Mouse (Mus musculus) embryonic facial prominence, embryonic 15.5 days (tissue): ENCODE results near the gene 2310022B05Rik. TPM values are rescaled to one million over a fixed set of nuclear protein-coding genes. Genes with fewer than 3 reads are reported as not detected.

Experiments
- ATAC-seq: fragments of 200-750 bp; cut with Nextera tagmentation; 2 replicates; pipeline ENCODE4 v1.8.0; 2017; ENCODE audit warnings: low read depth, moderate TSS enrichment; ENCODE audit not compliant: insufficient number of reproducible peaks, low FRiP score, low TSS enrichment
- H3K27ac ChIP-seq: fragments of 300-500 bp; sonication (generic); replicated peaks from 2 replicates; pipeline ENCODE4 v1.5.1; 2015; ENCODE audit warnings: mild to moderate bottlenecking, inconsistent platforms
- H3K27me3 ChIP-seq: fragments of 300-500 bp; sonication (generic); 2 replicates; pipeline ENCODE4 v1.6.1; 2015; ENCODE audit warnings: inconsistent platforms
- H3K36me3 ChIP-seq: fragments of 300-500 bp; sonication (generic); 2 replicates; pipeline ENCODE4 v1.6.1; 2015; ENCODE audit warnings: mild to moderate bottlenecking, inconsistent platforms
- H3K4me1 ChIP-seq: fragments of 300-500 bp; sonication (generic); 2 replicates; pipeline ENCODE4 v1.6.1; 2015; ENCODE audit warnings: inconsistent platforms
- H3K4me2 ChIP-seq: fragments of 300-500 bp; sonication (generic); replicated peaks from 2 replicates; pipeline ENCODE4 v1.6.1; 2015; ENCODE audit warnings: mild to moderate bottlenecking, inconsistent platforms
- H3K4me3 ChIP-seq: fragments of 300-500 bp; sonication (generic); replicated peaks from 2 replicates; pipeline ENCODE4 v1.5.1; 2015; ENCODE audit warnings: mild to moderate bottlenecking, inconsistent platforms
- H3K9ac ChIP-seq: fragments of 300-500 bp; sonication (generic); 2 replicates; pipeline ENCODE4 v1.6.1; 2015; ENCODE audit warnings: inconsistent platforms
- H3K9me3 ChIP-seq: fragments of 300-500 bp; sonication (generic); replicated peaks from 2 replicates; pipeline ENCODE4 v1.6.1; 2016; ENCODE audit warnings: inconsistent platforms
- WGBS: fragments of 180-500 bp; shearing (Covaris S2); methylation state at CpG from one replicate; pipeline ENCODE4 v1.1.7; 2015; 5-methylcytosine and 5-hydroxymethylcytosine counted together
- polyA plus RNA-seq: library from polyadenylated mRNA; unstranded; fragments of >200 nt; fragmentation: Nextera tagmentation; extraction: Ambion mirVana; gene quantifications from 2 replicates; pipeline ENCODE4 v1.2.1, GENCODE M21; 2015

The 2310022B05Rik gene
- polyA plus RNA-seq, 1 experiment from 2014 or later: 38.6 TPM

DNA sequence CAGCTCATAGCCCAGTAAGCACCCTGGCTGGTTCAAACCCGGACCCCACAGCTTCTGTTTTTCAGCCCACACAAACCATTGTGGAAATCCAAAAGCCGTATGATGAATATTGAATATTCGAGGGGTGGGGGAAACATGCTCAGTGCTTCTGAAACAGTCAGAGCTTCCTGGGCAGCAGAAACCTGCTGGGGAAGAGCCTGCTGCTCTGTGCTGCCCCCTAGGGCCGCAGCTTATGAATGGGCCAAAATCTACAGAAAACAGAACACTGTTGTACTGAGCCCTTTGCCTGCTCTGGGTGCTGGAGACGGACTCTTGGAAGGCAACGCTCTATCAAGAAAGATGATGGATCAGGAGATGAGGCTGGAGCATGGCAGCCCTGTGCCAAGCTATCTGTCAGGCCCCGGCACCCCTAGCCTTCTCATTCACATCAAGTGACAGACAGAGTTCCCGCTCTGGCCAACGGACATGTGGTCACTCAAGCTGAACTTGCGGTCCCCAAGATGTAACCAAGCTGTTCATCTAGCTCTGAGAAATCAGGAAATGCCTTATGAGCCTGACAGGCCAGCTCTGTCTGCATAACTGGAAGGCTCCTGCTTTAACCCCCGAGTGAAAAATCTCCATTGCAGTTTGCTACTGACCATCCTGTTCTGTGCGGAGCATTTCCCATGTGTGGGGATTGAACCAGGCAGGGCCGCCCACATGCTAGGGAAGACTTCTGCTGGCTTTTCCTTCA is 54.8 kb downstream of the 2310022B05Rik start:
- Histone ChIP-seq H3K4me3 (no peak overlapping the region), H3K4me2 (no peak overlapping the region), H3K27ac (no peak overlapping the region), H3K4me1 (no peaks in the 10 kb centered on the region), H3K9me3 (no peaks in the 10 kb centered on the region), H3K27me3 (no peaks in the 10 kb centered on the region), H3K9ac (no peak overlapping the region), H3K36me3 (no peaks in the 10 kb centered on the region)
- 72% methylated on average over 13 of the region's 13 CpGs for WGBS
- ATAC-seq: no peak

DNA sequence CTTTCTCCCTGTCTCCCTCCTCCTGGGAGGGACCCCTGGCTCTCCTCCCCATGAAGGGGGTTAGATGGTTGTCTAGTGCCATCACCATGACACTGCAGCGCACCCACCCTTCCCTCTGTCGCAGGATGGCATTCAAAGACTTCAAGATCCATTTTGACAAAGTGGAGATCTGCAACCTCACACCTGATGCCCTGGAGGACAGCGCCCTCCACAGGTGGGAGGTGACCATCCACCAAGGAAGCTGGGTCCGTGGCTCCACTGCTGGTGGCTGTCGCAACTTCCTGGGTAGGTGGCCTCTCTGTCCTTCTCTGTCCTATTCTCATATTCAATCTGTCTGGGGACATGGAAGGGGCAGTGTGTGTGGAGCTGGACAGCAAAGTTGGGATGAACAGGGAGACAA is 59.1 kb downstream of the 2310022B05Rik start:
- Histone ChIP-seq H3K36me3 (no peaks in the 10 kb centered on the region), H3K9ac (no peak overlapping the region), H3K9me3 (no peaks in the 10 kb centered on the region), H3K27ac (no peak overlapping the region), H3K27me3 (no peaks in the 10 kb centered on the region), H3K4me1 (no peaks in the 10 kb centered on the region), H3K4me2 (no peak overlapping the region), H3K4me3 (no peak overlapping the region)
- no peak for ATAC-seq
- WGBS: 74% methylated on average over 5 of the region's 5 CpGs

DNA sequence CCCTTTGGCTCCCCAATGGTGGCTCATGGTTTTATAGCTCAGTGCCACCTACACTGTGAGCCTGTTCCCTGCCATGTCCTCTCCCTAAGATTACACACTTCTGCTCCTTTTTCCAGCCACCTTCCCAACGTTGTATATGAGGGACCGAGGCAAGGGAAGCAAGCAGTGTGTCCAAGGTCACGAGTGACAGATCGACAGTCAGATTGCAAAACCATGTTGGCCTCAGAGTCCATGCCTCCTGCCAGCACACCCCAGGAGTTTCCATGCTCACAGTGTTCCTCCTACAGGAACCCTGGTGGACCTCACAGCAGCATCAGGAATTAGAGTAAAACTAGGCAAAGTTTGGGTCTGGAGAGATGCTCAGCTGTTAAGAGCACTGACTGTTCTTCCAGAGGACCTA is 73.8 kb downstream of the 2310022B05Rik start:
- H3K27ac ChIP-seq: no peak overlapping the region
- no peaks in the 10 kb centered on the region for H3K27me3 ChIP-seq
- no peak for ATAC-seq
- 80% methylated on average over 4 of the region's 4 CpGs for WGBS
- no peak overlapping the region for H3K4me2 ChIP-seq
- H3K4me1 ChIP-seq: peaks cover 6% of the 10 kb centered on the region
- H3K4me3 ChIP-seq: no peak overlapping the region
- no peak overlapping the region for H3K9ac ChIP-seq
- H3K9me3 ChIP-seq: no peaks in the 10 kb centered on the region
- H3K36me3 ChIP-seq: no peaks in the 10 kb centered on the region

DNA sequence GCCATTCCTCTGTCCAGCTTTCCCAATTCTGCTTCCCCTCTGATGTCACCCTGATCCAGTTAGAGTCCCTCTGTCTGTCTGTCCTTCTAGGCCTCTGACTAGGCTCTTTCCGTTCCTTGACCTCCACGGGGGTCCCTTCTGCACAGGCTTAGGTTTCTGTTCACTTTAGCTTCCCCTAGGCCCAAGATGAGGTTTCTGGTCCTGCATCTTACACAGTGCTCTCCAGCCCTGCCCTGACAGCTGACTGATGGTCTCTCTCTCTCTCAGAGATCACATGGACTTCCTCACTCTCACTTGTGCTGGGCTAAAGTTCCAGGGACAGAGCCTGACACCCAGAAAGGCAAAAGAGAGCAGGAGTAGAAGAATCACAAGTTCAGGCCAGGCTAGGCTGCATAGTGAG is 76.6 kb downstream of the 2310022B05Rik start:
- Histone ChIP-seq H3K36me3 (no peaks in the 10 kb centered on the region), H3K9ac (no peak overlapping the region), H3K27me3 (no peaks in the 10 kb centered on the region), H3K9me3 (no peaks in the 10 kb centered on the region), H3K4me2 (no peak overlapping the region), H3K4me3 (no peak overlapping the region), H3K4me1 (peaks cover 6% of the 10 kb centered on the region), H3K27ac (no peak overlapping the region)
- no peak for ATAC-seq
- 90% methylated on average over 2 of the region's 2 CpGs for WGBS

Other genes with a start within 250 kb of the 2310022B05Rik start
- 2.0 and 2.1 TPM in 2 replicates for gene Pgbd5, start 223.7 kb downstream of the 2310022B05Rik start, polyA plus RNA-seq
- 38.1 and 40.5 TPM in 2 replicates for gene Cog2, start 142.6 kb downstream of the 2310022B05Rik start, polyA plus RNA-seq
- 3.0 and 4.2 TPM in 2 replicates for gene Agt, start 93.7 kb downstream of the 2310022B05Rik start, polyA plus RNA-seq
- gene Capn9, start 87.3 kb downstream of the 2310022B05Rik start, polyA plus RNA-seq: 0.25 and 0.55 TPM in 2 replicates
- gene Ttc13, start 58.6 kb upstream of the 2310022B05Rik start, polyA plus RNA-seq: 39.7 and 41.2 TPM in 2 replicates
- gene Arv1, start 58.8 kb upstream of the 2310022B05Rik start, polyA plus RNA-seq: 19.4 and 21.6 TPM in 2 replicates
- 5.4 and 6.6 TPM in 2 replicates for gene Fam89a, start 88.5 kb upstream of the 2310022B05Rik start, polyA plus RNA-seq
- gene Trim67, start 129.7 kb upstream of the 2310022B05Rik start, polyA plus RNA-seq: 0.13 and 0.17 TPM in 2 replicates
- gene Gnpat, start 199.7 kb upstream of the 2310022B05Rik start, polyA plus RNA-seq: 85.8 and 87.1 TPM in 2 replicates
- 41.8 and 42.4 TPM in 2 replicates for gene 2810004N23Rik, start 199.8 kb upstream of the 2310022B05Rik start, polyA plus RNA-seq
- gene Exoc8, start 234.3 kb upstream of the 2310022B05Rik start, polyA plus RNA-seq: 8.9 and 9.5 TPM in 2 replicates
- 12.4 and 12.6 TPM in 2 replicates for gene Sprtn, start 234.5 kb upstream of the 2310022B05Rik start, polyA plus RNA-seq